Mouse (Mus musculus): ENCODE measurements around the gene 9630041A04Rik. TPM values are rescaled to one million over a fixed set of nuclear protein-coding genes. Genes with fewer than 3 reads are reported as not detected.

9630041A04Rik gene
- total RNA-seq (2021): not detected
- long read RNA-seq, experiment 1: 0 reads
- long read RNA-seq, experiment 2: 0 reads

GRCm38 (mm10) chr9:101861596-101862471 lies at the start of gene 9630041A04Rik:
TSS of gene 9630041A04Rik (plus strand) at chr9:101861841.
- DNase-seq: no peak

DNA sequence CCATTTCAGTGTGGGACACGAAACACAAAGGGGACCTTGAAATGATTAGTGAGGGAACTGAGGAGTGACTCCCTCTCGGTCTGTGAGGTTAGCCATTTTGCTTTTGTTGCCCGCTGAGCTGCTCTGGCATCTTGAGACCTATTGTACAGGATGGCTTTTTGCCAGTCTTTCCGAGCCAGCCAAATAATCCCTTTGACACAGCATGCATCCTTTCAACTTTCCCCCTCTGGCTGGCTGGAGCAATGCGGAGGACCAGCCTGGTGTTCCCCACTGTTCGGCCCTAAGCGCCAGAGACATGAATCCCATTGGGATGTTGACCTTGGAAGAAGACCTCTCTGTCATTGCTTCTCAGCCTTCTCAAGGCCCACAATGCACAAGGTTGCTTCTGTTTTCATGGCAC lies 37.7 kb upstream of the 9630041A04Rik start:
- DNase-seq: no peak

DNA sequence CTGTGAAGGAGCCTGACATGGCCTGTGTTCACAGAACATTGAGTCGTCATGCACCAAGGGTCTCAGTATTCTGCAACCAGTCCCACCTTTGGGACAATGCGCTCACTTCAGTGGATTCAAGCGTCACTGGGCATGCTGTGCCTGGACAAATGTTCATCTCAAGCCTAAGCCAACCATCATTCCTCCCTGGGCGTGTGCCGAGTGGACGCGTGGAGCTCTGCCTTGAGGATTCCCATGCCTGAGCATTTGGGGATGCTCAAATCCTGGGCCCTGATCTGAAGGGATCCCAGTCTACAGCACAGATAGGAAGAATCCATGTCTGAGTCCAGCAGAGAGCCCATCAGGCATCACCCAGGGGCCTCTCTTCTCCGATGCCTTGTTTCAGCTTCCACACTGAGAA lies 36.0 kb upstream of the 9630041A04Rik start:
- DNase-seq: no peak

DNA sequence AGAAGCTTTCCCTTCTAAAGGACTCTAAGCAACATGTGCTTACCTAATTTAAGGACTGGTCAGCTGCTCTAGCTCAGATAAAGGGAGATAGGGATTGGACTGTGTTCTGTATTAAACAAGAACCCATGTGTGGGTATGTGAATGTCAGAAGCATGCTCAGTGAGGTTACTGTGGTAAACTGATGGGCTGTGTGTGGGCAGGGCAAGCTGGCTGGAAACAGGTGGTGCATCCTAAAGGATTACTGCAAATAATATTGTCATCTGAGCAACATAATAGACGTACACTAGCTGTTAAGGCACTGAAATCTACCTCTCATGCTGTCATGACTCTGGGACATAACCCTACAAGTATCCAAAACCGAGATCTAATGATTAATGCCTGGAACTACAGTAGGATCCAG lies 28.0 kb upstream of the 9630041A04Rik start:
- no peak for DNase-seq

- no peak for DNase-seq
Measured at GRCm38 (mm10) chr9:101841101-101841500, 20.5 kb upstream of the 9630041A04Rik start.

- DNase-seq: no peak
Measured at GRCm38 (mm10) chr9:101843893-101844292, 17.7 kb upstream of the 9630041A04Rik start.

- peak in 1 of 2 experiments; percentile 16 for DNase-seq
Measured at GRCm38 (mm10) chr9:101845691-101846090, 15.9 kb upstream of the 9630041A04Rik start.

- peak; percentile 22 to 49 for DNase-seq
Measured at GRCm38 (mm10) chr9:101862481-101863065, 932 bp downstream of the 9630041A04Rik start.

DNA sequence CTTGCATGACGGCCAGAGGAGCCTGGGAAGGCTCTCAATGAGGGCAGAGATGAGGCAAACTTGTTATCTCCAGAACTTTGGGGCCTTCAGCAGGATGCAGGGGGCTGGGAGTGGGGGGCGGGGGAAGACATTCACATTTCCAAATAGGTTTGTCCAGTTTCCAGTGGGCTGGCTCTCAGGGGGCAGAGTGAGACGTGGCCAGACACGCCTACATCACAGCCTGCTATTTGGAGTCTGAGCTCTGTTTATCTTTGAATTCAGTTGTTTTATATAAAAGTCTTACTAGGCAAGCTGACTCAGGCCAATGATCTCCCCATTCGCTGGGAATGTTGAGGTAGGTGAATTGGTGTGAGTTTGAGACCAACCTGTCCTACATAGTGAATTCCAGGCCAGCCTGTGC lies 1.5 kb downstream of the 9630041A04Rik start:
- no peak for DNase-seq

GRCm38 (mm10) chr9:101868593-101868992 lies 7.0 kb downstream of the 9630041A04Rik start:
- no peak for DNase-seq

GRCm38 (mm10) chr9:101870034-101870433 lies 8.4 kb downstream of the 9630041A04Rik start:
- DNase-seq: no peak

DNA sequence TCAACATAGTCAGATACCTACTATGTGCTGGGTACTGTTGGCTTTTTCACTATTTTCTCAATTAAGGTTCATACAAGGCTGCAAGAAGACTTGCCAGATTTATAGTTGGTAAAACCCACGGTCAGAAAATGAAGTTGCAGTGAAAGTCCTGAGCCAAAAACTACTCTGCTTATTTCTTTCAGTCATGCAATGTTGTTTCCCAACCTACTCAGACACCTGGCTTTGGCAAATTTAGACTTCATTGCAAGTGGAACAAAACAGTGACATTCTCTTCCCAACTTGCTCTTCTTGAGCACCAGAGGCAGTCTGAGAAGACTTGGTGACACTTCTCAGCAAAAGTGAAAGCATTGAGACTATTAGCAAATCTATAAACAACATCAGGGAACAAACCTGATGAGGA lies 13.7 kb downstream of the 9630041A04Rik start:
- DNase-seq: no peak

DNA sequence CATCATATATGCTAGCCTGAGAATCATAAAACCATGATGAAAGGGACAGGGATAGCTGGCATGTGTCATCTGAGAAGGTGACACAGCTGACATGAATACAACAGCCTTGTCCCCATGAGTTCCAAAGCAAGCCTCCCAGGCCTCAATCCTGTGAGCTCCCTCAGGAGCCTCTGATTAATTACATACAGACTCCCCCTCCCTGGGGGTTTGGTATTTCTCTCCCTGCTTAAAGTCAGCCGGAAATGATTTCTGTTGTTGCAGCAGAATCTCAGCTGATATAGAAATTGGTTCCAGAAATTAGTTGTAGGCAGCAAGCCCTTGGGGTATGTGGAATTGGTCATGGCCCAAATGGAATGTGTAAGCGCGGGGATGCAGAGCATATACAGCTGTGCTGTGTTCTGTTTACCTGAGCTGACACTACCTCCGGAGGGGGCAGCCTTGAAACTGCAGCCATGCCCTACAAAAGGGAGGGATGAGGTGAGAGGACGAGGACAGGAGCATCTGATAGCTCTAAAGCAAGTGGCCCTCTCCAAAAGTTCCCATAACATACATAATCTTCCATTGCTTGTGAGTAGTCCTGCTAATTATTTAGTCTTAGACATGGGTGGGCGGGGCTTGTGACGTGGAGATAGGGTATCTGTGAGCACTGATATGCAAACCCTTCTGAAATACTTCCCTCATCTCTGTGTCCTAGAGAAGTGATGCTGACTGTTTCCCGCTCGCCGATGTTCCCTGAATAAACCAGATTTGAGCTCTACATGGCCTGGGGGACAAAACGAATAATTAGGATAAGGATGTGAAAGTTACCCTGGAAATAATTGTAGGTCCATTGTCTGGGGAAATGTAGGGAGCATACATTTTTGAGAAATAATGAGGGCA lies 15.7 kb downstream of the 9630041A04Rik start:
- DNase-seq: no peak

DNA sequence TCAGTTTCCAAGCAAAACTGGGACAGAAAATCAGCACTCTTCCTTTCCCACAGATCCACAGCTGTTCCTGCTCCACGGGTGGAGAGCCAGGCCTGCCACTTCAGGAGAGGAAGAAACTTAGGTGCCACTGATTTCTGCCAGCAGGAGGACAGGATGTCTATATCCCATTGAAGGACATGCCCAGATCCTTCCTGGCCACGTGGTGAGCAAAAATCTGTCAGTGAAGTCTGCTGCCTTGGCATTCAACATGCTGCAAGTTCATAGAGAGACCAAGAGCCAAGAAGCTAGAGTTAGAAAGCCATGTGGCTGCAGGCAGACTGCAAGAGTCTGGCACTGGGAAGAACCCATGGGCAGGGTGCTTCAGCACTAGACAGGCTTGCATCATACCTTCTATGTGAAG lies 21.7 kb downstream of the 9630041A04Rik start:
- DNase-seq: no peak

GRCm38 (mm10) chr9:101897851-101898250 lies 36.2 kb downstream of the 9630041A04Rik start:
- no peak for DNase-seq

- DNase-seq: no peak
Measured at GRCm38 (mm10) chr9:101903406-101903805, 41.8 kb downstream of the 9630041A04Rik start.

- no peak for DNase-seq
Measured at GRCm38 (mm10) chr9:101907747-101908255, 46.2 kb downstream of the 9630041A04Rik start.

- DNase-seq: no peak
Measured at GRCm38 (mm10) chr9:101908849-101909248, 47.2 kb downstream of the 9630041A04Rik start.

DNA sequence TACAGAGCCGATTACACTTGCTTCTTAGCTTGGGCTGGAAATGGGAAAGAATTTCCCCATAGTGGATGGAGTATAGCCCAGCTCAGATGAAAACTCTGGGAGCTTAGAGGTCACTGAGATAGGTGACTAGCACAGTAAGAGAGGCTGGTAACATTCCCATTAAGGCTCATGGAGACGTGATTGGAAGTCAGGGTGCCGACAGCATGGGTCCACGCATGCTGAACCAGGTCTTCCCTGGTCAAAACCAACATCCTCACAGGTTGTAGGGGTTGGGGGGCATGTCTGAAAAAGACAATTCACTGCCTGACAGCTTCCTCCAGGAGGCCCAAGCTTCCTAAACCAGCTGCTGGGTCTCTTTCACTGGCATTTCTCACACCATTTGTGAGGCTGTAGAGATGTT lies 47.9 kb downstream of the 9630041A04Rik start:
- DNase-seq: no peak

GRCm38 (mm10) chr9:101911176-101911866 lies 49.7 kb downstream of the 9630041A04Rik start:
- DNase-seq: no peak

GRCm38 (mm10) chr9:101915082-101915481 lies 53.4 kb downstream of the 9630041A04Rik start:
- no peak for DNase-seq

- DNase-seq: no peak
Measured at GRCm38 (mm10) chr9:101918771-101919170, 57.1 kb downstream of the 9630041A04Rik start.
